Mouse (Mus musculus) adrenal gland, postnatal 36 days (tissue): ENCODE data around the gene Smg5. TPM values are rescaled to one million over a fixed set of nuclear protein-coding genes. Genes with fewer than 3 reads are reported as not detected.
"Not testable (repeated sequence)": the region's sequence is repeated elsewhere in the genome, so short reads cannot be mapped to it uniquely, and the experiment has no call there.

Experiments used
- DNase-seq, 2 experiments: peaks; one replicate each; pipeline ENCODE4 v3.0.0; 2021; ENCODE audit warnings: mixed read lengths in 1 of 2
- total RNA-seq, 2 experiments: library from RNA; stranded (reverse); gene quantifications; 2 replicates each; pipeline ENCODE4 v1.2.3; 2021

The Smg5 gene
- total RNA-seq, 2 experiments from 2014 or later, result 43.2 to 45.0 TPM

DNA sequence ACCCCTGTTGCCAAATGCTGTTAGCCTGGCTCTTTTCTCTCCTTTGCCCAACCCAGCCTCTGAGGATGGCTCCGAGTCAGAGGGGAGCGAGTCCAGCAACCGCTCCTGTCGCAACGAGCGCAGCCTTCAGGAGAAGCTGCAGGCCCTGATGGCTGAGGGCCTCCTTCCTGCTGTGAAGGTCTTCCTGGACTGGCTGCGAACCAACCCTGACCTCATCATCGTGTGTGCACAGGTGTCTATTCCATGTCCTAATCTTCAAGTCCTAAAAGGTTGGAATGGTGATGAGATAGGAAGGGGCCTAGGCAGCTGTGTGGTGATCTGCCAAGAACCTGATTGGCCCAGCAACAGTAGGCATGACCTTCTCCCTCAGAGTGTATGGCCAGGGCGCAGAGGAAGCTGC, 16.8 kb downstream of the Smg5 start:
- DNase-seq, result no peak

DNA sequence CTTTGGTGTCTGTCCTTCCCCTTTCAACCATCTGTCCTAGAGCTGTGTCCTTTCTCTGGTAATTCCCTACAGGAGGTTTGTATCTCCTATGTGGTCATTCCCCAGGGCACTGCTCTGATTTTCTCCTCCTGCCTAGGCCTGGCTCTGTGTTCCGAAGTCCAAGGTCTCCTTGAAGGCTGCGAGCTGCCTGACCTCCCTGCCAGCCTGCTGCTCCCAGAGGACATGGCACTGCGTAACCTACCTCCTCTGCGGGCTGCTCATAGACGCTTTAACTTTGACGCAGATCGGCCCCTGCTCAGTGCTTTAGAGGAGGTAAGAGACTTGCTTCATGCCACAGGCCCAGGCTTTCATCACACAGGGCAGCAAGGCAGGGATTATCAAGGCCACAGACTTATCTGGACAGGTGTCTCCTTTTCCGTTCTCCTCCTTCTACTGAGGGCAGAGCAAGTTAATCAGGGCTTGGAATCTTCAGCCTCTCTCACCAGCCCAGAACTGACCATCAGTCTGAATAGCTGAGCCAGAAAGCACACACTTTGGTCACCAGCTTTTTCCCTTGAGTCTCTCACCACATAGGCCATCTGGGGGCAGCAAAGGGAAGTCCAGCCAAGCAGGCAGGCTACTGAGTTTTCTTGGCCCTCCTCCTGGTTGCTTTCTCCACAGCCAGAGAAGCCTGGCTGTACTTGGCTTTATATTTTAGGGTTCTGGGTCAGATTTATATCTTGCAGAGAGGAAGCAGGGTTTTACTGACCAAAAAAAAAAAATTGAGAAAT, 18.5 kb downstream of the Smg5 start:
- DNase-seq, result peak; percentile 56 to 77

DNA sequence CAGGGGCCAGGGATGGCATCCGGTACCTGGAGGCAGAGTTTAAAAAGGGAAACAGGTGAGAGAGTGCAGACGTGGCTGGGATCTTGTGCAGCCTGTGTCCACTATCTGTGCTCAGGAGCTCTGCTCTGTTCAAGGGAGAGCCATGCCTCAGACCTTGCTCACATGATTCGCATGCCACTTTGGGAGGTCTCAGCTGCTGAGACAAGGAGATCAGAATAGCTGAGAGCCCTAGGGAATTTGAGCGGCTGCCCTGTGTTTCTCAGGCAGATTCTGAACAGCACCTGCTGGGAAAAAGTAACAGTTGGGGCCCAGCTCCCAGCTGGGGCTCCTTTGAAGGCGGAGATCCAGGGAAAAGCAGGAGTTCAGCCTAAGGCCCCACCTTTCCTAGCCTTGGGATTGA, 23.5 kb downstream of the Smg5 start:
- DNase-seq, result no peak

- no peak for DNase-seq
These were observed 23.9 kb downstream of the Smg5 start for GRCm38 (mm10) chr3:88359989-88360388.

GRCm38 (mm10) chr3:88361096-88361495, 25.0 kb downstream of the Smg5 start:
- no peak for DNase-seq

GRCm38 (mm10) chr3:88361612-88362313, 25.7 kb downstream of the Smg5 start:
- DNase-seq, result no peak

GRCm38 (mm10) chr3:88363700-88364099, 27.6 kb downstream of the Smg5 start:
- no peak for DNase-seq

- peak; percentile 53 to 69 for DNase-seq
These were observed 28.3 kb downstream of the Smg5 start, which contains the start of gene Paqr6 for GRCm38 (mm10) chr3:88364337-88364736. Gene Paqr6, plus strand, starts transcription at chr3:88364584.

DNA sequence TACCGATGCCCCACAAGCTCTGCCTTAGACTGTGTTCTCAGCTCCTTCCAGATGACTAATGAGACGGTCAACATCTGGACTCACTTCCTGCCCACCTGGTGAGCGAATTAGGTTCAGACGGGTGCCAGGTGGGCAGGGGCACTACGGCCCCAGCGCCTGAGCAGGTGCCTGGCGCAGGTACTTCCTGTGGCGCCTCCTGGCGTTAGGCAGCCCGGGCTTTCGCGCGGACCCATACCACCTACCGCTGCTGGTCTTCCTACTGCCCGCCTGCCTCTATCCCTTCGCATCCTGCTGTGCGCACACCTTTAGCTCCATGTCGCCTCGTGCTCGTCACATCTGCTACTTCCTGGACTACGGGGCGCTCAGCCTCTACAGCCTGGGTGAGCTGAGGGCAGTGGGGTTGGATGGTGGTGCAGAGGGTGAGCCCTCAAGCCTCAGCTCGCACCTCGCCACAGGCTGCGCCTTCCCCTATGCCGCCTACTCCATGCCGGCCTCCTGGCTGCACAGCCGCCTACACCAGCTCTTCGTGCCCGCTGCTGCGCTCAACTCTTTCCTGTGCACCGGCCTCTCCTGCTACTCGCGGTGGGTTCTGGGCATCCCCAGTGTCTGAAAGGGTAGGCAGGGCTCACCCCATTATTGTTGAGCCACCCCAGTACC, 29.8 kb downstream of the Smg5 start:
- no peak for DNase-seq

DNA sequence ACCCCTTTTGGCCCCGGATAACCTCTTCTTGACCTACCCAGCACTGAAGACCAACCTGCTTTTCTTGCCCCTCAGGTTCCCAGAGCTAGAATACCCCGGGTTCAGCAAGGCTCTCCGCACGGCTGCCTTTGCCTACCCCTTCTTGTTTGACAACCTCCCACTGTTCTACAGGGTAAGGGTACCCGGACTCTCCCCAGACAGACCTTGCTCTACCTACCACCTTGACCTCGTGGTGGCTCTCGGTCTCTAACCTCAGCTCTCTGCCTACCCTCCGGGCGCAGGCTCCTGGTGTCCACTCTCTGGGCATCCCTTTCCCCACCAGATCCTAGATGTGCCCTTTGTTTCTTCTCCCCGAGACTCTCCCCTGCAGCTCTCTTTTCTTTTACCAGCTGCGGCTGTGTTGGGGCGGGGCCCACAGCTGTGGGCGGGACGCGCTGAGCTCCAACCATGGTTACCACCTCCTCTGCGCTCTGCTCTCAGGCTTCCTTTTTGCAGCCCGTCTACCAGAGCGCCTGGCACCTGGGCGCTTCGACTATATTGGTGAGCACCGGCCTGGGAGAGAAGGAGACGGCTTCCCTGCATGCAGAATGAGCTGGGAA, 30.9 kb downstream of the Smg5 start:
- DNase-seq, result peak; percentile 60 to 68

DNA sequence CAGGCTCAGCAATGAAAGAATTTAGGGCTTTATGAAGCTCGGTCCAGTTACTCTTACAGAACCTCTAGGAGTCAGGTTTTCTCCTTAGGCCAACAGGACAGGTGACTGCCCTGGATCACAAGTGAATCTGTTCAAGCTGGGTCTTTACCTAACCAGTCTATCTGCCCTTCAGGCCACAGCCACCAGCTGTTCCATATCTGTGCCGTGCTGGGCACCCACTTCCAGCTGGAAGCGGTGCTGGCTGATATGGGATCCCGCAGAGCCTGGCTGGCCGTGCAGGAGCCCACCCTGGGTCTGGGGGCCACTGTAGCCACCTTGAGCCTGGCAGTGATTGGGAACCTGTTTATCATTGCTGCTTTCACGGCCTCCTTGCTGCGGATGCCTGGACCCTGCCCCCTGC, 31.5 kb downstream of the Smg5 start:
- not testable (repeated sequence) for DNase-seq

- DNase-seq, result not testable (repeated sequence)
These were observed 32.5 kb downstream of the Smg5 start for GRCm38 (mm10) chr3:88368511-88368910.

DNA sequence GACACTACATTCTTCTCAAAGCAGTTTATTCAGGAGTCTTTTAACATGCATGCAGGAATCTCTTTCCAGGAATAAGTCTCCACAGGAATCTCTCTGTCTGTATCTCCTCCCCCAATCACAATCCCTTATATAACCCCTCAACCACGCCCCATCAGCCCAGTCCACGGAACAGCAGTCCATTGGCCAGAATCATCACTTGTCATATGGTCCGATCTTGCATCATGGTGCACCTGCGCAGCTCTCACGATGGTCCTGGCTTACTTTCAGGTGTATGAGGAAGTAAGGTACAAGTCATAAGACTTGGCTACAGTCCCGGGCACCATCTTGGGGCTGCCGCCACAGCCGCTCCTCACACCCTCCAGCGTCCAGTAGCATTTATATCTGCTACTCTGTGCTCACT, 36.6 kb downstream of the Smg5 start, which contains the start of gene Bglap3:
TSS of gene Bglap3 (minus strand) at position 101 of the 400 bp plus-strand sequence.
- DNase-seq, result not testable (repeated sequence)

GRCm38 (mm10) chr3:88375750-88376626, 39.9 kb downstream of the Smg5 start:
- DNase-seq, result not testable (repeated sequence)

- DNase-seq, result not testable (repeated sequence)
These were observed 40.6 kb downstream of the Smg5 start for GRCm38 (mm10) chr3:88376644-88377043.

GRCm38 (mm10) chr3:88378599-88378998, 42.5 kb downstream of the Smg5 start, which contains the start of gene Bglap2:
Gene Bglap2, minus strand, starts transcription at chr3:88378699.
- not testable (repeated sequence) for DNase-seq

DNA sequence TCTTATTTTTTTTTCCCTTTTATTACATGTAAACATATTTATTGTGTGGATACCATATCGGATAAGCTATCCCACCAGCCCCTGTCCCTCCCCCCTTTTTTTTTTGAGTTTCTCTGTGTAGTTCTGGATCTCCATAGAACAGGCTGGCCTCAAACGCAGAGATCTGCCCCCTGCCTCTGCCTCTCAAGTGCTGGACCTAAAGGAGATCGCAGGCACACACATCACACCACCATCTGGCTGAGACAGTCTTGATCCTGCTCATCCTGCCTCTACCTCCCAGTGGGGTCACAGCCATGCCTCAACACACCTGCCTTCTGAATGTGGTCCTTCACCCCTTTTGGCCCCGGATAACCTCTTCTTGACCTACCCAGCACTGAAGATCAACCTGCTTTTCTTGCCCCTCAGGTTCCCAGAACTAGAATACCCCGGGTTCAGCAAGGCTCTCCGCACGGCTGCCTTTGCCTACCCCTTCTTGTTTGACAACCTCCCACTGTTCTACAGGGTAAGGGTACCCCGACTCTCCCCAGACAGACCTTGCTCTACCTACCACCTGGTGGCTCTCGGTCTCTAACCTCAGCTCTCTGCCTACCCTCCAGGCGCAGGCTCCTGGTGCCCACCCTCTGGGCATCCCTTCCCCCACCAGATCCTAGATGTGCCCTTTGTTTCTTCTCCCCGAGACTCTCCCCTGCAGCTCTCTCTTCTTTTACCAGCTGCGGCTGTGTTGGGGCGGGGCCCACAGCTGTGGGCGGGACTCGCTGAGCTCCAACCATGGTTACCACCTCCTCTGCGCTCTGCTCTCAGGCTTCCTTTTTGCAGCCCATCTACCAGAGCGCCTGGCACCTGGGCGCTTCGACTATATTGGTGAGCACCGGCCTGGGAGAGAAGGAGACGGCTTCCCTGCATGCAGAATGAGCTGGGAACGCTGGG, 45.6 kb downstream of the Smg5 start:
- peak in 1 of 2 experiments; percentile 40 for DNase-seq

DNA sequence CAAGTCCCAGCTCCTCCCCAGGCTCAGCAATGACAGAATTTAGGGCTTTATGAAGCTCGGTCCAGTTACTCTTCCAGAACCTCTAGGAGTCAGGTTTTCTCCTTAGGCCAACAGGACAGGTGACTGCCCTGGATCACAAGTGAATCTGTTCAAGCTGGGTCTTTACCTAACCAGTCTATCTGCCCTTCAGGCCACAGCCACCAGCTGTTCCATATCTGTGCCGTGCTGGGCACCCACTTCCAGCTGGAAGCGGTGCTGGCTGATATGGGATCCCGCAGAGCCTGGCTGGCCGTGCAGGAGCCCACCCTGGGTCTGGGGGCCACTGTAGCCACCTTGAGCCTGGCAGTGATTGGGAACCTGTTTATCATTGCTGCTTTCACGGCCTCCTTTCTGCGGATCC, 46.3 kb downstream of the Smg5 start:
- not testable (repeated sequence) for DNase-seq

DNA sequence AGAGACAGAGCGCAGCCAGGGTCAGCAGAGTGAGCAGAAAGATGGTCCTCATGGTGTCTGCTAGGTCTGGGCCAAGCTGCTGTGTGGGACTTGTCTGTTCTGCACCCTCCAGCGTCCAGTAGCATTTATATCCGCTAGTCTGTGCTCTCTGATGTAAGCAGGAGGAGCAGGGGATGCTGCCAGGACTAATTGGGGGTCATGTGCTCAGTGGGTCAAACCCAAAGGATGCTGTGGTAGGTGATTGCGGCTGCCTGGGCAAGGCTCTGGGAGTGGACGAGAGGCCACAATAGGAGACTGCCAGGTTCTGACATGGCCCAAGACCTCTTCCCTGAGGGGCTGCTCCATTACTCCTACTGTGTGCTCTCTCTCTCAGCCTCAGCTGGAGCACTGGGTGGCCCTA, 48.3 kb downstream of the Smg5 start, which contains the start of gene Bglap:
TSS of gene Bglap (minus strand) at position 101 of the 400 bp plus-strand sequence.
- no peak for DNase-seq
